Mouse (Mus musculus): ENCODE data around the gene Rgl1. TPM values are rescaled to one million over a fixed set of nuclear protein-coding genes. Genes with fewer than 3 reads are reported as not detected.

The Rgl1 gene
- total RNA-seq, 2 experiments from 2014 or later = 12.1 TPM

- DNase-seq = no peak
These were observed 223.3 kb downstream of the Rgl1 start for GRCm38 (mm10) chr1:152542747-152543378.

- no peak for DNase-seq
These were observed 225.8 kb downstream of the Rgl1 start for GRCm38 (mm10) chr1:152540304-152540887.

GRCm38 (mm10) chr1:152538817-152539216 lies 227.3 kb downstream of the Rgl1 start:
- no peak for DNase-seq

- no peak for DNase-seq
These were observed 229.0 kb downstream of the Rgl1 start for GRCm38 (mm10) chr1:152537186-152537585.

GRCm38 (mm10) chr1:152536416-152537018 lies 229.6 kb downstream of the Rgl1 start:
- peak; percentile 47 for DNase-seq

GRCm38 (mm10) chr1:152534531-152534930 lies 231.6 kb downstream of the Rgl1 start:
- no peak for DNase-seq

GRCm38 (mm10) chr1:152531498-152531897 lies 234.7 kb downstream of the Rgl1 start:
- no peak for DNase-seq

GRCm38 (mm10) chr1:152528778-152529177 lies 237.4 kb downstream of the Rgl1 start:
- no peak for DNase-seq

- DNase-seq = no peak
These were observed 237.9 kb downstream of the Rgl1 start for GRCm38 (mm10) chr1:152528214-152528613.

GRCm38 (mm10) chr1:152526154-152526553 lies 240.0 kb downstream of the Rgl1 start:
- DNase-seq = no peak

GRCm38 (mm10) chr1:152524987-152525648 lies 241.0 kb downstream of the Rgl1 start:
- DNase-seq = peak; percentile 66

- DNase-seq = no peak
These were observed 241.9 kb downstream of the Rgl1 start for GRCm38 (mm10) chr1:152524098-152524892.

- DNase-seq = no peak
These were observed 242.9 kb downstream of the Rgl1 start for GRCm38 (mm10) chr1:152523292-152523691.

- DNase-seq = no peak
These were observed 243.9 kb downstream of the Rgl1 start for GRCm38 (mm10) chr1:152522226-152522625.

- peak; percentile 47 for DNase-seq
These were observed 245.2 kb downstream of the Rgl1 start for GRCm38 (mm10) chr1:152520798-152521575.

GRCm38 (mm10) chr1:152518971-152519370 lies 247.2 kb downstream of the Rgl1 start:
- no peak for DNase-seq

GRCm38 (mm10) chr1:152517057-152517570 lies 249.0 kb downstream of the Rgl1 start:
- no peak for DNase-seq

GRCm38 (mm10) chr1:152514256-152514655 lies 251.9 kb downstream of the Rgl1 start:
- DNase-seq = peak; percentile 59

- no peak for DNase-seq
These were observed 254.9 kb downstream of the Rgl1 start for GRCm38 (mm10) chr1:152511237-152511636.

- no peak for DNase-seq
These were observed 257.5 kb downstream of the Rgl1 start for GRCm38 (mm10) chr1:152508481-152509220.

Measured in gastrocnemius, postnatal 25 days (tissue).